Mouse (Mus musculus) neural tube, embryonic 11.5 days (tissue): ENCODE results near the gene Erbb4. TPM values are rescaled to one million over a fixed set of nuclear protein-coding genes. Genes with fewer than 3 reads are reported as not detected.
A peak's percentile ranks its signal among the peaks of the same experiment; 100 is the strongest.
"Not testable (repeated sequence)": the region's sequence is repeated elsewhere in the genome, so short reads cannot be mapped to it uniquely, and the experiment has no call there.

Source experiments
- ATAC-seq: fragments of 200-750 bp; cut with Nextera tagmentation; 2 replicates; pipeline ENCODE4 v1.8.0; 2017; ENCODE audit warnings: moderate number of reproducible peaks, mild to moderate bottlenecking, moderate TSS enrichment, moderate library complexity; ENCODE audit not compliant: insufficient read depth, low FRiP score, low TSS enrichment
- DNase-seq: peaks from one replicate; pipeline ENCODE4 v3.0.0-alpha.2; 2015; ENCODE audit warnings: low spot score
- H3K27ac ChIP-seq: fragments of 300-500 bp; sonication (generic); 2 replicates; pipeline ENCODE4 v1.5.1; 2014; ENCODE audit warnings: low read depth, mild to moderate bottlenecking, low read length
- H3K27me3 ChIP-seq: fragments of 300-500 bp; sonication (generic); 2 replicates; pipeline ENCODE4 v1.6.1; 2014; ENCODE audit warnings: mild to moderate bottlenecking, low read length, mixed read lengths; ENCODE audit not compliant: control insufficient read depth, insufficient read depth
- H3K36me3 ChIP-seq: fragments of 300-500 bp; sonication (generic); 2 replicates; pipeline ENCODE4 v1.6.1; 2014; ENCODE audit warnings: mild to moderate bottlenecking, low read length, moderate library complexity, mixed read lengths; ENCODE audit not compliant: control insufficient read depth, insufficient read depth
- H3K4me1 ChIP-seq: fragments of 300-500 bp; sonication (generic); 2 replicates; pipeline ENCODE4 v1.6.1; 2014; ENCODE audit warnings: low read length, mixed read lengths; ENCODE audit not compliant: control insufficient read depth, insufficient read depth
- H3K4me2 ChIP-seq: fragments of 300-500 bp; sonication (generic); 2 replicates; pipeline ENCODE4 v1.6.1; 2014; ENCODE audit warnings: low read depth, mild to moderate bottlenecking, moderate library complexity
- H3K4me3 ChIP-seq: fragments of 300-500 bp; sonication (generic); 2 replicates; pipeline ENCODE4 v1.5.1; 2014; ENCODE audit warnings: low read depth, low read length
- H3K9ac ChIP-seq: fragments of 300-500 bp; sonication (generic); 2 replicates; pipeline ENCODE4 v1.6.1; 2014; ENCODE audit warnings: mild to moderate bottlenecking, low read length
- H3K9me3 ChIP-seq: fragments of 300-500 bp; sonication (generic); 2 replicates; pipeline ENCODE4 v1.6.1; 2016; ENCODE audit warnings: low read length; ENCODE audit not compliant: control insufficient read depth
- WGBS: fragments of 180-500 bp; shearing (Covaris S2); extraction: QIAGEN DNeasy Blood & Tissue Kit; methylation state at CpG from one replicate; pipeline ENCODE4 v1.1.7; 2014; 5-methylcytosine and 5-hydroxymethylcytosine counted together
- polyA plus RNA-seq: library from polyadenylated mRNA; unstranded; fragments of >200 nt; fragmentation: Nextera tagmentation; extraction: Ambion mirVana; gene quantifications from 2 replicates; pipeline ENCODE4 v1.2.1, GENCODE M21; 2014

The Erbb4 gene
- polyA plus RNA-seq, 1 experiment from 2014 or later = 5.0 TPM

GRCm38 (mm10) chr1:68780653-68781052 is 327.2 kb downstream of the Erbb4 start:
- H3K4me3 ChIP-seq = no peak overlapping the region
- no peaks in the 10 kb centered on the region for H3K36me3 ChIP-seq
- DNase-seq = no peak
- no peak overlapping the region for H3K27ac ChIP-seq
- H3K27me3 ChIP-seq = no peaks in the 10 kb centered on the region
- no peaks in the 10 kb centered on the region for H3K9me3 ChIP-seq
- H3K4me2 ChIP-seq = no peak overlapping the region
- no peak overlapping the region for H3K9ac ChIP-seq
- ATAC-seq = no peak
- H3K4me1 ChIP-seq = no peaks in the 10 kb centered on the region
- 21% methylated on average over 2 of the region's 2 CpGs for WGBS

GRCm38 (mm10) chr1:68780032-68780431 is 327.8 kb downstream of the Erbb4 start:
- no peak overlapping the region for H3K4me2 ChIP-seq
- H3K27ac ChIP-seq = no peak overlapping the region
- H3K9ac ChIP-seq = no peak overlapping the region
- H3K36me3 ChIP-seq = no peaks in the 10 kb centered on the region
- H3K4me1 ChIP-seq = no peaks in the 10 kb centered on the region
- H3K27me3 ChIP-seq = no peaks in the 10 kb centered on the region
- no peaks in the 10 kb centered on the region for H3K9me3 ChIP-seq
- WGBS = 83% methylated on average over 1 of the region's 1 CpGs
- ATAC-seq (no peak), DNase-seq (no peak)
- H3K4me3 ChIP-seq = no peak overlapping the region

- not testable (repeated sequence) for H3K4me1 ChIP-seq, H3K9ac ChIP-seq, H3K36me3 ChIP-seq, ATAC-seq, H3K4me3 ChIP-seq, H3K27me3 ChIP-seq, H3K4me2 ChIP-seq, H3K27ac ChIP-seq, DNase-seq, H3K9me3 ChIP-seq
Measured at GRCm38 (mm10) chr1:68766095-68766494, 341.8 kb downstream of the Erbb4 start.

GRCm38 (mm10) chr1:68762456-68762855 is 345.4 kb downstream of the Erbb4 start:
- WGBS = 88% methylated on average over 5 of the region's 5 CpGs
- no peaks in the 10 kb centered on the region for H3K9me3 ChIP-seq
- no peak overlapping the region for H3K4me2 ChIP-seq
- no peak overlapping the region for H3K9ac ChIP-seq
- DNase-seq (no peak), ATAC-seq (no peak)
- no peaks in the 10 kb centered on the region for H3K36me3 ChIP-seq
- no peaks in the 10 kb centered on the region for H3K4me1 ChIP-seq
- no peak overlapping the region for H3K27ac ChIP-seq
- no peaks in the 10 kb centered on the region for H3K27me3 ChIP-seq
- no peak overlapping the region for H3K4me3 ChIP-seq

GRCm38 (mm10) chr1:68748976-68749375 is 358.9 kb downstream of the Erbb4 start:
- WGBS = 20% methylated on average over 1 of the region's 1 CpGs
- H3K4me1 ChIP-seq = no peaks in the 10 kb centered on the region
- DNase-seq (no peak), ATAC-seq (no peak)
- no peak overlapping the region for H3K4me2 ChIP-seq
- H3K9ac ChIP-seq = no peak overlapping the region
- no peaks in the 10 kb centered on the region for H3K36me3 ChIP-seq
- no peaks in the 10 kb centered on the region for H3K9me3 ChIP-seq
- no peaks in the 10 kb centered on the region for H3K27me3 ChIP-seq
- no peak overlapping the region for H3K27ac ChIP-seq
- H3K4me3 ChIP-seq = no peak overlapping the region

- H3K4me3 ChIP-seq = no peak overlapping the region
- H3K27me3 ChIP-seq = no peaks in the 10 kb centered on the region
- no peak overlapping the region for H3K4me2 ChIP-seq
- no peaks in the 10 kb centered on the region for H3K4me1 ChIP-seq
- no peak overlapping the region for H3K9ac ChIP-seq
- no peaks in the 10 kb centered on the region for H3K9me3 ChIP-seq
- no peak overlapping the region for H3K27ac ChIP-seq
- no peak for ATAC-seq
- H3K36me3 ChIP-seq = no peaks in the 10 kb centered on the region
- no peak for DNase-seq
Measured at GRCm38 (mm10) chr1:68681478-68681877, 426.4 kb downstream of the Erbb4 start.

- Histone ChIP-seq H3K4me2 (no peak overlapping the region), H3K27ac (no peak overlapping the region), H3K27me3 (no peaks in the 10 kb centered on the region), H3K4me1 (no peaks in the 10 kb centered on the region), H3K9me3 (no peaks in the 10 kb centered on the region), H3K9ac (no peak overlapping the region), H3K4me3 (no peak overlapping the region), H3K36me3 (no peaks in the 10 kb centered on the region)
- DNase-seq (no peak), ATAC-seq (0 out of 2 replicates have a peak, but pooled peaks have one; percentile 16)
- 80% methylated on average over 4 of the region's 4 CpGs for whole genome bisulfite sequencing
Measured at GRCm38 (mm10) chr1:68674667-68675066, 433.2 kb downstream of the Erbb4 start.

GRCm38 (mm10) chr1:68666831-68667601 is 440.8 kb downstream of the Erbb4 start:
- Histone ChIP-seq H3K4me2 (no peak overlapping the region), H3K4me3 (no peak overlapping the region), H3K27ac (no peak overlapping the region), H3K36me3 (no peaks in the 10 kb centered on the region), H3K27me3 (no peaks in the 10 kb centered on the region), H3K4me1 (no peaks in the 10 kb centered on the region), H3K9ac (no peak overlapping the region), H3K9me3 (no peaks in the 10 kb centered on the region)
- DNase-seq (no peak), ATAC-seq (no peak)
- WGBS = 90% methylated on average over 10 of the region's 10 CpGs

GRCm38 (mm10) chr1:68590475-68590874 is 517.4 kb downstream of the Erbb4 start:
- no peaks in the 10 kb centered on the region for H3K9me3 ChIP-seq
- H3K27me3 ChIP-seq = no peaks in the 10 kb centered on the region
- no peaks in the 10 kb centered on the region for H3K36me3 ChIP-seq
- no peak overlapping the region for H3K9ac ChIP-seq
- H3K4me3 ChIP-seq = no peak overlapping the region
- ATAC-seq (no peak), DNase-seq (no peak)
- 85% methylated on average over 3 of the region's 3 CpGs for WGBS
- H3K27ac ChIP-seq = no peak overlapping the region
- no peak overlapping the region for H3K4me2 ChIP-seq
- H3K4me1 ChIP-seq = no peaks in the 10 kb centered on the region
